Comparison of ENCODE assay signal across 12 mouse cellular contexts in the genomic region with DNA sequence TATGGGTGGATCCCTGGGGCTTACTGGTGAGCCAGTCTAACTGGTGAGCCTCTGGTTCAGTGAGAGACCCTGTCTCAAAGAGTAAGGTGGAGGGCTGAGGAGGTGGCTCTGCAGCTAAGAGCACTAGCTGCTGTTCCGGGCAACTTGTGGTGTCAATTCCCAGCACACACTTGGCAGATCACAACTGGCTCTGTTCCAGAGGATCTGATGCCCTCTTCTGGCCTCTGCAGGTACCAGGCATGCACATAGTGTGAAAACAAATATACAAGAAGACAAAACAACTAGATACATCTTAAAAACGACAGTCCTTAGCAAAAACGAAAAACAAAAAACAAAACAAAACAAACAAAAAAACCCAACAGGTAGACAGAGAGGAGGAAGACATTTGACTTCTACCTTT. TPM values are rescaled to one million over a fixed set of nuclear protein-coding genes. Genes with fewer than 3 reads are reported as not detected.
DNase-seq lines count a peak whose midpoint lies in the region; ATAC-seq and TF ChIP-seq lines count a peak whose summit lies in the region.
"Had no signal": no experiment of that assay in that cellular context is flagged by ENCODE, and none has a peak within 500 bp of the region (broad histone marks: within the 10 kb centered on the region; RNA-seq: fewer than 3 reads in every experiment).

No protein-coding gene starts in this region.

- H3K79me2 ChIP-seq in liver, adult 2 months (ENCODE audit: control insufficient read depth, insufficient read depth, low read length), result no peaks in the 10 kb centered on the region

- peak; percentile 43 to 67 for DNase-seq in cerebellum, postnatal 14 days
- no peak for DNase-seq in cerebellum, adult 11-12 months
- DNase-seq in liver, adult 2 months (ENCODE audit: extremely low read depth, low read depth, low spot score), result no peak
- peak; percentile 49 to 63 for DNase-seq in adrenal gland, postnatal 36 days
- DNase-seq in c-Kit-positive CD71-positive TER-119-positive erythroid progenitor cells, embryonic 14.5 days (ENCODE audit: low spot score), result no peak

- peak; percentile 29 for TF ChIP-seq CTCF in liver, adult 2 months (IDR thresholded peaks at IDR 0.05; ENCODE audit: low read depth, low read length)

- no peak overlapping the region for H3K27ac ChIP-seq in liver, adult 2 months (replicated peaks; ENCODE audit: insufficient read depth, low read depth, low read length)
- H3K27ac ChIP-seq in liver, embryonic 12.5 days, result no peak overlapping the region
- H3K27ac ChIP-seq: limb, embryonic 12.5 days; midbrain, embryonic 12.5 days; neural tube, embryonic 15.5 days had no signal

- H3K4me1 ChIP-seq in liver, adult 2 months (ENCODE audit: control insufficient read depth, insufficient read depth, low read length), result no peaks in the 10 kb centered on the region
- peaks cover 7% of the 10 kb centered on the region for H3K4me1 ChIP-seq in liver, embryonic 12.5 days

- peaks cover 5% of the 10 kb centered on the region for H3K9me3 ChIP-seq in liver, embryonic 12.5 days (replicated peaks)
- H3K9me3 ChIP-seq: neural tube, embryonic 15.5 days had no signal

- no peaks in the 10 kb centered on the region for H3K36me3 ChIP-seq in liver, adult 2 months (ENCODE audit: control insufficient read depth, insufficient read depth, low read length)
- H3K36me3 ChIP-seq in liver, embryonic 12.5 days, result no peaks in the 10 kb centered on the region
- H3K36me3 ChIP-seq: limb, embryonic 12.5 days; midbrain, embryonic 12.5 days; neural tube, embryonic 15.5 days had no signal

- 56% methylated on average over 3 of the region's 3 CpGs for WGBS in liver, adult 2 months
- 39% methylated on average over 3 of the region's 3 CpGs for WGBS in liver, embryonic 12.5 days (ENCODE audit: insufficient replicate concordance)

- no peak for ATAC-seq in liver, embryonic 12.5 days
- 0 out of 2 replicates have a peak, but pooled peaks have one; percentile 20 for ATAC-seq in megakaryocyte progenitor cell, adult 5-6 weeks (replicated peaks; ENCODE audit: poor library complexity)
- no peak for ATAC-seq in activated CD4-positive, CD25-positive, alpha-beta regulatory T cell, adult 4 months
- ATAC-seq: forebrain, embryonic 14.5 days had no signal

- H3K4me2 ChIP-seq in liver, embryonic 12.5 days, result no peak overlapping the region
- H3K4me2 ChIP-seq: limb, embryonic 12.5 days; midbrain, embryonic 12.5 days; neural tube, embryonic 15.5 days had no signal

- no peak overlapping the region for H3K4me3 ChIP-seq in liver, adult 2 months (ENCODE audit: insufficient read depth, low read depth, low read length)
- no peak overlapping the region for H3K4me3 ChIP-seq in liver, embryonic 12.5 days
- H3K4me3 ChIP-seq: limb, embryonic 12.5 days; midbrain, embryonic 12.5 days; neural tube, embryonic 15.5 days had no signal

- H3K27me3 ChIP-seq in liver, adult 2 months (ENCODE audit: control insufficient read depth, insufficient read depth, low read length), result peaks cover under 1% of the 10 kb centered on the region; the same call in 1 of the 2 replicates
- peaks cover 7% of the 10 kb centered on the region; the same call in 1 of the 2 replicates for H3K27me3 ChIP-seq in liver, embryonic 12.5 days (replicated peaks)
- H3K27me3 ChIP-seq: limb, embryonic 12.5 days; midbrain, embryonic 12.5 days; neural tube, embryonic 15.5 days had no signal

- H3K9ac ChIP-seq in liver, adult 2 months (ENCODE audit: low read depth, low read length), result no peak overlapping the region
- H3K9ac ChIP-seq in liver, embryonic 12.5 days, result no peak overlapping the region
- H3K9ac ChIP-seq: limb, embryonic 12.5 days; midbrain, embryonic 12.5 days; neural tube, embryonic 15.5 days had no signal

- no peak for TF ChIP-seq POLR2A in liver, adult 2 months (IDR thresholded peaks at IDR 0.05; ENCODE audit: extremely low read depth, insufficient read depth, low read length)

RNA-seq across cellular contexts. Expression of a gene that starts 5.2 kb away (rescaled TPM):
- 12.4 and 18.0 TPM in 2 replicates for total RNA-seq in liver, adult 2 months (2014; rRNA removed)
- 6.3 and 11.4 TPM in 2 replicates for polyA plus RNA-seq in liver, adult 2 months (2012; rRNA removed)
- 14.1 and 20.1 TPM in 2 replicates for polyA plus RNA-seq in liver, embryonic 12.5 days (2016; fragmentation: Nextera tagmentation; extraction: Ambion mirVana)
- 10 to 100 TPM; 50.7 to 63.4 TPM for total RNA-seq in adrenal gland, postnatal 36 days (2021)
- 1.1 and 2.3 TPM in 2 replicates for total RNA-seq in megakaryocyte progenitor cell, adult 5-6 weeks (2015)
- 1.5 and 1.9 TPM in 2 replicates for total RNA-seq in megakaryocyte progenitor cell, adult 5-6 weeks (2017)
- polyA plus RNA-seq in activated CD4-positive, CD25-positive, alpha-beta regulatory T cell, adult 4 months (2017; shearing (Covaris generic)), result 10 to 100 TPM; 16.5 to 26.4 TPM

RNA-seq across cellular contexts. Expression of a gene that starts 23.0 kb away (rescaled TPM):
- total RNA-seq in liver, adult 2 months (2014; rRNA removed), result 0.13 and 0.28 TPM in 2 replicates
- 0.37 and 0.41 TPM in 2 replicates for polyA plus RNA-seq in liver, adult 2 months (2012; rRNA removed)
- polyA plus RNA-seq in liver, embryonic 12.5 days (2016; fragmentation: Nextera tagmentation; extraction: Ambion mirVana), result 0.62 and 0.81 TPM in 2 replicates
- 1 to 10 TPM; 1.9 to 2.5 TPM for total RNA-seq in adrenal gland, postnatal 36 days (2021)
- 0.17 TPM in 1 of 2 replicates, not detected in the other for total RNA-seq in megakaryocyte progenitor cell, adult 5-6 weeks (2015)
- total RNA-seq in megakaryocyte progenitor cell, adult 5-6 weeks (2017), result not detected in 2 replicates
- polyA plus RNA-seq in activated CD4-positive, CD25-positive, alpha-beta regulatory T cell, adult 4 months (2017; shearing (Covaris generic)), result 1 to 10 TPM; 3.2 to 4.9 TPM

RNA-seq across cellular contexts. Expression of a gene that starts 39.1 kb away (rescaled TPM):
- 30.0 and 32.7 TPM in 2 replicates for total RNA-seq in liver, adult 2 months (2014; rRNA removed)
- 21.7 and 23.3 TPM in 2 replicates for polyA plus RNA-seq in liver, adult 2 months (2012; rRNA removed)
- polyA plus RNA-seq in liver, embryonic 12.5 days (2016; fragmentation: Nextera tagmentation; extraction: Ambion mirVana), result 46.1 and 52.3 TPM in 2 replicates
- 100 to 1,000 TPM; 102 to 113 TPM for total RNA-seq in adrenal gland, postnatal 36 days (2021)
- 132 and 135 TPM in 2 replicates for total RNA-seq in megakaryocyte progenitor cell, adult 5-6 weeks (2015)
- total RNA-seq in megakaryocyte progenitor cell, adult 5-6 weeks (2017), result 126 and 141 TPM in 2 replicates
- polyA plus RNA-seq in activated CD4-positive, CD25-positive, alpha-beta regulatory T cell, adult 4 months (2017; shearing (Covaris generic)), result 10 to 100 TPM; 47.1 to 58.0 TPM

Comparison
In these comparisons a context has a peak if more than half of its experiments do, and no peak if none do; other contexts are left out.
1. DNase-seq: peak in cerebellum, postnatal 14 days (2 of 2) and adrenal gland, postnatal 36 days (2 of 2); none in cerebellum, adult 11-12 months (single experiment), liver, adult 2 months (single experiment) and c-Kit-positive CD71-positive TER-119-positive erythroid progenitor cells, embryonic 14.5 days (single experiment).